Mouse (Mus musculus): ENCODE measurements at regions not wholly inside any gene's neighbourhood (a gene's known extent, or its start where the extent isn't known, plus 50 kb on each side); places are given as distances from the start of the nearest gene placed in this dataset.
"Not testable (repeated sequence)": the region's sequence is repeated elsewhere in the genome, so short reads cannot be mapped to it uniquely, and the experiment has no call there.

- H3K27me3 ChIP-seq (ENCODE audit: control insufficient read depth, insufficient read depth, low read length) = no peaks in the 10 kb centered on the region
- DNase-seq (ENCODE audit: low read depth in 1 of 2, low spot score in 2 of 2) = no peak
- H3K27ac ChIP-seq (ENCODE audit: insufficient read depth, low read length) = no peak overlapping the region
- no peak overlapping the region for H3K4me3 ChIP-seq (ENCODE audit: extremely low read depth, insufficient read depth, insufficient read length)
- H3K4me1 ChIP-seq (ENCODE audit: control insufficient read depth, insufficient read depth, insufficient read length) = no peaks in the 10 kb centered on the region
- 73% methylated on average over 1 of the region's 1 CpGs for WGBS
- TF ChIP-seq CTCF (IDR thresholded peaks at IDR 0.05; ENCODE audit: extremely low read depth, insufficient read depth, insufficient read length, insufficient replicate concordance) = no peak
- TF ChIP-seq POLR2A (IDR thresholded peaks at IDR 0.05; ENCODE audit: low read depth, low read length) = no peak
- no peaks in the 10 kb centered on the region for H3K36me3 ChIP-seq (ENCODE audit: control insufficient read depth, insufficient read depth, low read length)
Observed at GRCm38 (mm10) chr12:3124036-3124435, 185.7 kb downstream of the Rab10 start.

- H3K36me3 ChIP-seq (ENCODE audit: control insufficient read depth, insufficient read depth, low read length); H3K27me3 ChIP-seq (ENCODE audit: control insufficient read depth, insufficient read depth, low read length); DNase-seq (ENCODE audit: low read depth in 1 of 2, low spot score in 2 of 2); H3K4me3 ChIP-seq (ENCODE audit: extremely low read depth, insufficient read depth, insufficient read length); H3K27ac ChIP-seq (ENCODE audit: insufficient read depth, low read length); H3K4me1 ChIP-seq (ENCODE audit: control insufficient read depth, insufficient read depth, insufficient read length): not testable (repeated sequence)
- WGBS = 77% methylated on average over 11 of the region's 11 CpGs
Observed at GRCm38 (mm10) chr12:3110589-3110988, 199.2 kb downstream of the Rab10 start.

GRCm38 (mm10) chr12:3109671-3110070, 200.1 kb downstream of the Rab10 start:
- H3K36me3 ChIP-seq (ENCODE audit: control insufficient read depth, insufficient read depth, low read length); H3K27ac ChIP-seq (ENCODE audit: insufficient read depth, low read length); H3K4me1 ChIP-seq (ENCODE audit: control insufficient read depth, insufficient read depth, insufficient read length); DNase-seq (ENCODE audit: low read depth in 1 of 2, low spot score in 2 of 2); H3K4me3 ChIP-seq (ENCODE audit: extremely low read depth, insufficient read depth, insufficient read length); H3K27me3 ChIP-seq (ENCODE audit: control insufficient read depth, insufficient read depth, low read length): not testable (repeated sequence)
- WGBS = 81% methylated on average over 5 of the region's 5 CpGs

GRCm38 (mm10) chr12:3101963-3102362, 207.8 kb downstream of the Rab10 start:
- 75% methylated on average over 5 of the region's 5 CpGs for WGBS
- not testable (repeated sequence) for H3K36me3 ChIP-seq (ENCODE audit: control insufficient read depth, insufficient read depth, low read length); H3K4me1 ChIP-seq (ENCODE audit: control insufficient read depth, insufficient read depth, insufficient read length); DNase-seq (ENCODE audit: low read depth in 1 of 2, low spot score in 2 of 2); H3K4me3 ChIP-seq (ENCODE audit: extremely low read depth, insufficient read depth, insufficient read length); H3K27ac ChIP-seq (ENCODE audit: insufficient read depth, low read length); H3K27me3 ChIP-seq (ENCODE audit: control insufficient read depth, insufficient read depth, low read length)

- H3K4me1 ChIP-seq (ENCODE audit: control insufficient read depth, insufficient read depth, insufficient read length); H3K27ac ChIP-seq (ENCODE audit: insufficient read depth, low read length): not testable (repeated sequence)
Observed at GRCm38 (mm10) chr12:3098175-3098574, 211.6 kb downstream of the Rab10 start.

GRCm38 (mm10) chr12:3094509-3094908, 215.3 kb downstream of the Rab10 start:
- Histone ChIP-seq H3K27ac (ENCODE audit: insufficient read depth, low read length) (no peak overlapping the region), H3K36me3 (ENCODE audit: control insufficient read depth, insufficient read depth, low read length) (no peaks in the 10 kb centered on the region), H3K4me3 (ENCODE audit: extremely low read depth, insufficient read depth, insufficient read length) (no peak overlapping the region), H3K27me3 (ENCODE audit: control insufficient read depth, insufficient read depth, low read length) (no peaks in the 10 kb centered on the region), H3K4me1 (ENCODE audit: control insufficient read depth, insufficient read depth, insufficient read length) (no peaks in the 10 kb centered on the region)
- no peak for TF ChIP-seq POLR2A (IDR thresholded peaks at IDR 0.05; ENCODE audit: low read depth, low read length)
- no peak for TF ChIP-seq CTCF (IDR thresholded peaks at IDR 0.05; ENCODE audit: extremely low read depth, insufficient read depth, insufficient read length, insufficient replicate concordance)
- WGBS = 84% methylated on average over 5 of the region's 5 CpGs
- DNase-seq (ENCODE audit: low read depth in 1 of 2, low spot score in 2 of 2) = no peak

More at GRCm38 (mm10) chr12:3098175-3098574, 211.6 kb downstream of the Rab10 start:
- DNase-seq (ENCODE audit: low read depth in 1 of 2, low spot score in 2 of 2) = peak in 1 of 2 experiments; percentile 26
- not testable (repeated sequence) for H3K27me3 ChIP-seq (ENCODE audit: control insufficient read depth, insufficient read depth, low read length); H3K36me3 ChIP-seq (ENCODE audit: control insufficient read depth, insufficient read depth, low read length); H3K4me3 ChIP-seq (ENCODE audit: extremely low read depth, insufficient read depth, insufficient read length)
- 19% methylated on average over 2 of the region's 2 CpGs for WGBS

- not testable (repeated sequence) for H3K27me3 ChIP-seq (ENCODE audit: control insufficient read depth, insufficient read depth, low read length); H3K4me3 ChIP-seq (ENCODE audit: extremely low read depth, insufficient read depth, insufficient read length); H3K36me3 ChIP-seq (ENCODE audit: control insufficient read depth, insufficient read depth, low read length); H3K27ac ChIP-seq (ENCODE audit: insufficient read depth, low read length); DNase-seq (ENCODE audit: low read depth in 1 of 2, low spot score in 2 of 2); H3K4me1 ChIP-seq (ENCODE audit: control insufficient read depth, insufficient read depth, insufficient read length)
- WGBS = 64% methylated on average over 3 of the region's 3 CpGs
Observed at GRCm38 (mm10) chr12:3092974-3093373, 216.8 kb downstream of the Rab10 start.

GRCm38 (mm10) chr12:3049546-3049945, 260.2 kb downstream of the Rab10 start:
- H3K27me3 ChIP-seq (ENCODE audit: control insufficient read depth, insufficient read depth, low read length); DNase-seq (ENCODE audit: low read depth in 1 of 2, low spot score in 2 of 2); H3K4me1 ChIP-seq (ENCODE audit: control insufficient read depth, insufficient read depth, insufficient read length); H3K4me3 ChIP-seq (ENCODE audit: extremely low read depth, insufficient read depth, insufficient read length); H3K36me3 ChIP-seq (ENCODE audit: control insufficient read depth, insufficient read depth, low read length); H3K27ac ChIP-seq (ENCODE audit: insufficient read depth, low read length): not testable (repeated sequence)
- 67% methylated on average over 5 of the region's 5 CpGs for WGBS

GRCm38 (mm10) chr12:3018446-3018845, 291.3 kb downstream of the Rab10 start:
- not testable (repeated sequence) for H3K27me3 ChIP-seq (ENCODE audit: control insufficient read depth, insufficient read depth, low read length); H3K27ac ChIP-seq (ENCODE audit: insufficient read depth, low read length); DNase-seq (ENCODE audit: low read depth in 1 of 2, low spot score in 2 of 2); H3K36me3 ChIP-seq (ENCODE audit: control insufficient read depth, insufficient read depth, low read length); H3K4me1 ChIP-seq (ENCODE audit: control insufficient read depth, insufficient read depth, insufficient read length); H3K4me3 ChIP-seq (ENCODE audit: extremely low read depth, insufficient read depth, insufficient read length)
- WGBS = 92% methylated on average over 16 of the region's 16 CpGs

GRCm38 (mm10) chr12:3016777-3017176, 293.0 kb downstream of the Rab10 start:
- H3K27ac ChIP-seq (ENCODE audit: insufficient read depth, low read length); H3K4me3 ChIP-seq (ENCODE audit: extremely low read depth, insufficient read depth, insufficient read length); H3K27me3 ChIP-seq (ENCODE audit: control insufficient read depth, insufficient read depth, low read length); H3K4me1 ChIP-seq (ENCODE audit: control insufficient read depth, insufficient read depth, insufficient read length); H3K36me3 ChIP-seq (ENCODE audit: control insufficient read depth, insufficient read depth, low read length); DNase-seq (ENCODE audit: low read depth in 1 of 2, low spot score in 2 of 2): not testable (repeated sequence)
- WGBS = 93% methylated on average over 8 of the region's 8 CpGs

All from spleen, adult 2 months (tissue).